Mouse (Mus musculus) ES-E14 (cell line): ENCODE measurements around the gene Fgd3.

Experiments used
- CHD2 ChIP-seq: IDR thresholded peaks from 2 replicates; pipeline ENCODE4 v1.6.1; 2014; ENCODE audit warnings: mild to moderate bottlenecking, low read depth, low read length, inconsistent platforms
- HCFC1 ChIP-seq: IDR thresholded peaks from 2 replicates; pipeline ENCODE4 v1.6.1; 2012; ENCODE audit warnings: low read length, inconsistent platforms, borderline replicate concordance; ENCODE audit not compliant: insufficient read depth
- MAFK ChIP-seq: IDR thresholded peaks from 2 replicates; pipeline ENCODE4 v1.6.1; 2014; ENCODE audit warnings: mild to moderate bottlenecking, low read depth, low read length, inconsistent platforms; ENCODE audit not compliant: insufficient read depth
- ZNF384 ChIP-seq: IDR thresholded peaks from 2 replicates; pipeline ENCODE4 v1.6.1; 2012; ENCODE audit warnings: low read depth, low read length, inconsistent platforms

- TF ChIP-seq CHD2 (no peak), HCFC1 (no peak), MAFK (no peak), ZNF384 (no peak)
Observed at GRCm38 (mm10) chr13:49219367-49219766, 100.7 kb downstream of the Fgd3 start.
